Mouse (Mus musculus): ENCODE measurements at regions not wholly inside any gene's neighbourhood (a gene's known extent, or its start where the extent isn't known, plus 50 kb on each side); places are given as distances from the start of the nearest gene placed in this dataset.

- no peak for ATAC-seq (replicated peaks)
- Histone ChIP-seq H3K36me3 (no peaks in the 10 kb centered on the region), H3K27ac (replicated peaks) (no peak overlapping the region), H3K9ac (replicated peaks) (no peak overlapping the region), H3K9me3 (no peaks in the 10 kb centered on the region), H3K4me3 (no peak overlapping the region), H3K4me1 (peaks cover 14% of the 10 kb centered on the region), H3K27me3 (no peaks in the 10 kb centered on the region), H3K4me2 (replicated peaks) (no peak overlapping the region)
- 88% methylated on average over 2 of the region's 2 CpGs for WGBS
Observed at GRCm38 (mm10) chr11:20913042-20913441, 82.2 kb upstream of the Lgalsl start.

GRCm38 (mm10) chr11:20913598-20914296 is 82.9 kb upstream of the Lgalsl start:
- H3K9me3 ChIP-seq: no peaks in the 10 kb centered on the region
- H3K4me3 ChIP-seq: no peak overlapping the region
- no peak overlapping the region for H3K27ac ChIP-seq (replicated peaks)
- no peaks in the 10 kb centered on the region for H3K36me3 ChIP-seq
- no peak overlapping the region for H3K4me2 ChIP-seq (replicated peaks)
- 23% methylated on average over 8 of the region's 8 CpGs for WGBS
- no peaks in the 10 kb centered on the region for H3K27me3 ChIP-seq
- peaks cover 14% of the 10 kb centered on the region for H3K4me1 ChIP-seq
- H3K9ac ChIP-seq (replicated peaks): no peak overlapping the region
- peak; percentile 69 for ATAC-seq (replicated peaks)

DNA sequence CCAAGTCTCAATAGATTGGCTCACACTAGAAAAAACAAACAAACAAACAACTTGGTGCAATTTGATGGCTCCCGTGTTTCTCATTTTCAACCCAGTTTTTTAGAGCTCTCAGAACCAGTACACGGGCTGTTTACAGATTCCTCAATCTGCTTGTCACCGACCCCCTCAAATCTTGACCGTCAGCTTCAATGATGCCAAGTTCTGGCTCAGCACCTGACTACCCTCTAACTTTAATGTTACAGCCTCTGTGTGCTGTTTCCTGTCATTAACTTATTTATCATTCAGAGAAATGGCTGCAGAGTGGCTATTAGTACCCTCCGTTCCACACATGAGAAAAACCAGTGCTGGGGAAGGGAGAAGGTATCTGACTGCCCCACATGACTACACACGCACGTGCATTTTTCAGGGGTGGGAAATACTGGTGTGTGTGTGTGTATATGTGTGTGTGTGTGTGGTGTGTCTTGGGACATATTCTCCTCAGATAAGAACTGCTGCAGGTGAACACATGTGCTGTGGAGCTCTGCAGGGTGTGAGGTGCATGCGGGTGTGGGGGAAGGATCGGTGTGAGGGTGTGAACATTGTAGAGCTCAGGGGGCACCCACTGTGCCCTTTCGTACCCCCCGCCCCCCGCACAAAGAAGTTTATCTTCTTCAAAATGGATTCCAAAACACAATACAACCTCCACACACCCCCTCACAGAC is 83.6 kb upstream of the Lgalsl start:
- H3K27ac ChIP-seq (replicated peaks): peak overlapping the region; percentile 41
- H3K4me2 ChIP-seq (replicated peaks): no peak overlapping the region
- ATAC-seq (replicated peaks): no peak; the same call in 1 of the 2 replicates
- H3K4me3 ChIP-seq: no peak overlapping the region
- no peak overlapping the region for H3K9ac ChIP-seq (replicated peaks)
- H3K4me1 ChIP-seq: peaks cover 14% of the 10 kb centered on the region
- H3K9me3 ChIP-seq: no peaks in the 10 kb centered on the region
- no peaks in the 10 kb centered on the region for H3K36me3 ChIP-seq
- 77% methylated on average over 12 of the region's 12 CpGs for WGBS
- no peaks in the 10 kb centered on the region for H3K27me3 ChIP-seq

DNA sequence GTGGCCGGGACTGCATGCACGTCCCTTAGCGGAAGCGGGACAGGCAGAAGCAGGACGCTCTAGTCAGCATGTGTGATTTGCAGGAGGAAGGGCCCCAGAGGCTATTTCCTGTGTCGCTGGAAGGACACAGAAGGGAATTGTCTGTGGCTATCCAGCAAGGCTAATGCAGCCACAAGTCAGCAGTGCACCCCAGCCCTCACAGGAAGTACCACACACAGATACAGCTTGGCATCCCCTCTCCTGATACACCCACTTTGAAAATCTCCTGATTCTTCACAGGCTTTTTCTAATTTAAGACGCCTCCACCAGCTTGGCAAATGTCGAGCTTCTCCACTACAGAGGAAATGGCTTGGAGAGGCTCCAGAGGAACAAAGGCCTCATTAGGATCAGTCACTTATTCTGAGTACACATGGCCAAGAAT is 84.3 kb upstream of the Lgalsl start:
- Histone ChIP-seq H3K9me3 (no peaks in the 10 kb centered on the region), H3K4me1 (peaks cover 14% of the 10 kb centered on the region), H3K9ac (replicated peaks) (no peak overlapping the region; the same call in 1 of the 2 replicates), H3K27ac (replicated peaks) (peak overlapping the region; percentile 41), H3K36me3 (no peaks in the 10 kb centered on the region), H3K4me2 (replicated peaks) (no peak overlapping the region), H3K4me3 (no peak overlapping the region), H3K27me3 (no peaks in the 10 kb centered on the region)
- 22% methylated on average over 8 of the region's 8 CpGs for WGBS
- ATAC-seq (replicated peaks): peak; percentile 62

- Histone ChIP-seq H3K27me3 (no peaks in the 10 kb centered on the region), H3K9ac (replicated peaks) (no peak overlapping the region), H3K27ac (replicated peaks) (no peak overlapping the region), H3K9me3 (no peaks in the 10 kb centered on the region), H3K4me3 (no peak overlapping the region), H3K4me2 (replicated peaks) (no peak overlapping the region), H3K4me1 (peaks cover 14% of the 10 kb centered on the region), H3K36me3 (no peaks in the 10 kb centered on the region)
- WGBS: 35% methylated on average over 7 of the region's 7 CpGs
- ATAC-seq (replicated peaks): no peak; the same call in 1 of the 2 replicates
Observed at GRCm38 (mm10) chr11:20915687-20916432, 85.0 kb upstream of the Lgalsl start.

DNA sequence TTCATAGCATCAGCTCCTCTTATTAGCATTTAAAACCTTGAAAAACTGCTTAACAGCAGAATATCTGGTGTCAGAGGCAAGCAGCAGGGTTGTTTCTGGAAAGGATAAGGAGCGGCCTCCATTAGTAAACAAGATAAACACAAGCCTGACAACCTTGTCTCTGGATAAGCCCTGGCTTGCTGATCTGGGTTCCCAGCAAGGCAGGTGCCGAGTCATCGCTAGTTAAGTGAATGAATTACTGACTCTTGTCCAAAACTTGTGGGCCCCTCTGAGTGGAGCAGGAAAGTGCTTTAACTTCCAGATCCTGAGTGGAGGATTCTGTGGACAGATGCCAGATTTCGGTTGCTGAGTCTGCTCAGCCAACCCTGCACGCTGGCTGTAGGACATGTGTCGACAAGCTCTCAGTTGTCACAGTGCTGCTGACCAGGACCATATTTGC is 85.6 kb upstream of the Lgalsl start:
- no peaks in the 10 kb centered on the region for H3K36me3 ChIP-seq
- H3K27ac ChIP-seq (replicated peaks): no peak overlapping the region
- no peak overlapping the region for H3K4me2 ChIP-seq (replicated peaks)
- WGBS: 60% methylated on average over 6 of the region's 6 CpGs
- ATAC-seq (replicated peaks): no peak
- peaks cover 14% of the 10 kb centered on the region for H3K4me1 ChIP-seq
- no peaks in the 10 kb centered on the region for H3K27me3 ChIP-seq
- H3K4me3 ChIP-seq: no peak overlapping the region
- H3K9me3 ChIP-seq: no peaks in the 10 kb centered on the region
- no peak overlapping the region for H3K9ac ChIP-seq (replicated peaks)

GRCm38 (mm10) chr11:20916961-20917360 is 86.1 kb upstream of the Lgalsl start:
- ATAC-seq (replicated peaks): no peak

GRCm38 (mm10) chr11:20917483-20917882 is 86.6 kb upstream of the Lgalsl start:
- no peak overlapping the region for H3K9ac ChIP-seq (replicated peaks)
- no peak for ATAC-seq (replicated peaks)
- no peak overlapping the region for H3K27ac ChIP-seq (replicated peaks)
- no peaks in the 10 kb centered on the region for H3K9me3 ChIP-seq
- H3K36me3 ChIP-seq: no peaks in the 10 kb centered on the region
- peaks cover 17% of the 10 kb centered on the region for H3K4me1 ChIP-seq
- no peak overlapping the region for H3K4me3 ChIP-seq
- 83% methylated on average over 5 of the region's 5 CpGs for WGBS
- H3K4me2 ChIP-seq (replicated peaks): no peak overlapping the region
- H3K27me3 ChIP-seq: no peaks in the 10 kb centered on the region

More at GRCm38 (mm10) chr11:20916961-20917360, 86.1 kb upstream of the Lgalsl start:
- no peak overlapping the region for H3K27ac ChIP-seq (replicated peaks)
- peaks cover 17% of the 10 kb centered on the region for H3K4me1 ChIP-seq
- 90% methylated on average over 7 of the region's 7 CpGs for WGBS
- no peak overlapping the region for H3K9ac ChIP-seq (replicated peaks)
- no peaks in the 10 kb centered on the region for H3K27me3 ChIP-seq
- no peaks in the 10 kb centered on the region for H3K36me3 ChIP-seq
- H3K4me3 ChIP-seq: no peak overlapping the region
- H3K4me2 ChIP-seq (replicated peaks): no peak overlapping the region
- H3K9me3 ChIP-seq: no peaks in the 10 kb centered on the region

DNA sequence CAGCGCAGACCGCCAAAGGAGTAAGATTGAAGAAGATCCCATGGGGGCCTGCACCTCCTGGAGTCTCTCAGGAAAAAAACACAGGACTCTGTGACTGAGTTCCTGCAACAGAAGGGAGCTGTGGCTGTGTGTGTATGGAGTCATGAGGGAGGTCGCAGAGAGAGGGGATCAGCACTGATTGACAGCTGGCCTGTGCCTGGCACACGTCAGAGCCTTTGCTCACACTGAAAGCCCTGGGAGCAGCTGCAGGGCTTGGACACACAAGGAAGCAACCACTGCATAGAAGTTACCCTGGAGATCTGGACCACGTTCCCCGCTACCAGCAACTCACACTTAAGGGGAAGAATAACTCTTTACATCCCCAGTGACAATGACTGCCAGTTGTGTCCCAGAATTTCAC is 92.3 kb upstream of the Lgalsl start:
- H3K27ac ChIP-seq (replicated peaks): no peak overlapping the region
- WGBS: 40% methylated on average over 6 of the region's 6 CpGs
- no peak overlapping the region for H3K4me3 ChIP-seq
- H3K9ac ChIP-seq (replicated peaks): no peak overlapping the region
- no peak overlapping the region for H3K4me2 ChIP-seq (replicated peaks)
- ATAC-seq (replicated peaks): peak; percentile 68
- no peaks in the 10 kb centered on the region for H3K27me3 ChIP-seq
- no peaks in the 10 kb centered on the region for H3K9me3 ChIP-seq
- H3K36me3 ChIP-seq: no peaks in the 10 kb centered on the region
- 0 out of 2 replicates have a peak, but pooled peaks cover 2% of the 10 kb centered on the region for H3K4me1 ChIP-seq

DNA sequence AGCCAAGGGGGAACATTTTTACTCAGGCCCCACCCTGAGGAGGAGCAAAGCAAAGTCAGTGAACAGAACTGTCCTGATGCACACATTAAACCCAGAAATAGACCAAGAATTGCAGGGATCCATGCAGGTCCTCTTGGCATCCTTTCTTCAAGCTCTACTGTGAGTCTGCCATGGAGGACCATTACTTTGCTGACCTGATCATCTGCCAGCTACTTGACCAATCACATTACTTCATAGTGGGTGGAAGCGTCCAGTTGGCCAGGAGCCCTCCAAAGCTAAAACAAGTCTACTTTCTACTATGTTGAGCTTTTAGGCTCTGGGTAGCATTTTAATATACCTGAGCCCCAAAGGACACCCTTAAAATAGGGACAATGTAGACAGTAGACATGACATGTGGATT is 98.6 kb upstream of the Lgalsl start:
- WGBS: 100% methylated on average over 1 of the region's 1 CpGs
- Histone ChIP-seq H3K4me2 (replicated peaks) (no peak overlapping the region), H3K4me1 (no peaks in the 10 kb centered on the region), H3K9ac (replicated peaks) (no peak overlapping the region), H3K27me3 (no peaks in the 10 kb centered on the region), H3K27ac (replicated peaks) (no peak overlapping the region), H3K36me3 (no peaks in the 10 kb centered on the region), H3K4me3 (no peak overlapping the region), H3K9me3 (no peaks in the 10 kb centered on the region)
- no peak for ATAC-seq (replicated peaks)

DNA sequence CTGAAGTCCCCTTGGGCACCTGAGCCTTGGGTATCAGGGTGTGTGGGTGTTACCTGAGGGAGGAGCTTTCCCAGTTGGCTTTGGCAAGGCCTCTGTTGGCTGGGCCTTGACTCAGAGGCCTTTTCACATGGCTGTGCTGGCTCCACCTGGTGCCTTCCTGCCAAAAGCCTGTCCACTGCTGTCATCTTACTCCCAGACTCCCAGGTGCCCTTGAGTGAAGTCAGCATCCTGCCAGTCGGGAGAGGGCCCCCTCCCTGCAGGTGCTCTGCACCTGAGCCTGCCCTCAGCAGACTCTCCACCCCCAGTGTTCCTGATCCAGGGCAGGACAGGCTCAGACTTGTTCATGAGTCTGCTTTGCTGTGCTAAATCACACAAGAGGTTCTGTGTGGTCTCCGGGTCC is 99.2 kb upstream of the Lgalsl start:
- H3K27ac ChIP-seq (replicated peaks): no peak overlapping the region
- H3K4me1 ChIP-seq: no peaks in the 10 kb centered on the region
- H3K9ac ChIP-seq (replicated peaks): no peak overlapping the region
- no peak overlapping the region for H3K4me2 ChIP-seq (replicated peaks)
- no peaks in the 10 kb centered on the region for H3K36me3 ChIP-seq
- H3K27me3 ChIP-seq: no peaks in the 10 kb centered on the region
- H3K9me3 ChIP-seq: no peaks in the 10 kb centered on the region
- WGBS: 60% methylated on average over 2 of the region's 2 CpGs
- H3K4me3 ChIP-seq: no peak overlapping the region
- ATAC-seq (replicated peaks): no peak

GRCm38 (mm10) chr11:20930573-20930972 is 99.7 kb upstream of the Lgalsl start:
- Histone ChIP-seq H3K27ac (replicated peaks) (no peak overlapping the region), H3K27me3 (no peaks in the 10 kb centered on the region), H3K36me3 (no peaks in the 10 kb centered on the region), H3K4me2 (replicated peaks) (no peak overlapping the region), H3K4me3 (no peak overlapping the region), H3K9ac (replicated peaks) (no peak overlapping the region), H3K9me3 (no peaks in the 10 kb centered on the region), H3K4me1 (no peaks in the 10 kb centered on the region)
- no peak for ATAC-seq (replicated peaks)
- WGBS: 89% methylated on average over 5 of the region's 5 CpGs
